Mouse (Mus musculus): Measurements from ENCODE around the gene Olfr126.

GRCm38 (mm10) chr17:37832649-37833048 is 14.6 kb upstream of the Olfr126 start, which contains the start of gene Olfr125:
- TF ChIP-seq CTCF (conservative IDR thresholded peaks at IDR 0.05 in 1 of 2, IDR thresholded peaks at IDR 0.05 in 1 of 2; ENCODE audit: low read depth in 2 of 2, low read length in 2 of 2), result no peak
- no peak for TF ChIP-seq POLR2A (IDR thresholded peaks at IDR 0.05; ENCODE audit: low read depth, low read length)
- TF ChIP-seq KAT2A (IDR thresholded peaks at IDR 0.05; ENCODE audit: insufficient replicate concordance, low read length), result no peak
- TF ChIP-seq EP300 (IDR thresholded peaks at IDR 0.05; ENCODE audit: low read length), result no peak
